Mouse (Mus musculus): ENCODE results near the gene Krt31.

The Krt31 gene

GRCm38 (mm10) chr11:100004846-100005245, 45.5 kb downstream of the Krt31 start:
- DNase-seq, result no peak

- no peak for DNase-seq
Measured at GRCm38 (mm10) chr11:99999091-99999490, 51.3 kb downstream of the Krt31 start.

Data from right cerebral cortex, postnatal 25 days (tissue).